Mouse (Mus musculus): ENCODE data around the gene Cxcl14.

The Cxcl14 gene

GRCm38 (mm10) chr13:56251176-56251923, 45.0 kb downstream of the Cxcl14 start:
- no peak for DNase-seq (ENCODE audit: low spot score in 2 of 2)

DNA sequence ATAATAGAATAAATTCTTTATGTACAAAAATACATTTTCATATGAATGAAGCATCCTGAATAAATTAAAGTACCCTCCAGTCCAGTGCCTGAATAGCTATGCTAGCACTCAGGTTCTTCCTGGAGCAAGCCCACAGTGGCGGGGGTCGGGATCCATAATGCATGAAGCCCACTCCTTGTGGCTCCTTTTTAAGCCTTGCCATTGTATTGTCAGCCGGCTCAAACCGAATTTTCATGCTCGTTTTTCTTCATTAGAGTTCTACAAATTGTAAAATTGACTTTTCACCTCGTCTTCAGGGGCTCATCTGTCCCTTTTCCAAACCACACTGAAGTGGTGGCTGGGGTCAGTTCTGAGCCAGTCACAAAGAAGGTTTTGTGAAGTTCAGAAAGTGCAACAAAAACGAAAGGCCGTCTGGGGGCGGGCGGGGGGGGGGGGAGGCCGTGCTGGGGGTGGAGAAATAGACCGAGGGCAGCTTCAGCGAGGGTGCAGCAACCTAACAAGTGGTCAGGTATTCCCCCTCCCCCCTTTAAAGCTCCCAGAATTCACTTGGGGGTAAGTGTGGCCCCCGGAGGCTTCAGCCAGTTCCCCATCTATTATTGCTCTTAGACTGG, 45.7 kb downstream of the Cxcl14 start:
- DNase-seq (ENCODE audit: low spot score in 2 of 2) = no peak

DNA sequence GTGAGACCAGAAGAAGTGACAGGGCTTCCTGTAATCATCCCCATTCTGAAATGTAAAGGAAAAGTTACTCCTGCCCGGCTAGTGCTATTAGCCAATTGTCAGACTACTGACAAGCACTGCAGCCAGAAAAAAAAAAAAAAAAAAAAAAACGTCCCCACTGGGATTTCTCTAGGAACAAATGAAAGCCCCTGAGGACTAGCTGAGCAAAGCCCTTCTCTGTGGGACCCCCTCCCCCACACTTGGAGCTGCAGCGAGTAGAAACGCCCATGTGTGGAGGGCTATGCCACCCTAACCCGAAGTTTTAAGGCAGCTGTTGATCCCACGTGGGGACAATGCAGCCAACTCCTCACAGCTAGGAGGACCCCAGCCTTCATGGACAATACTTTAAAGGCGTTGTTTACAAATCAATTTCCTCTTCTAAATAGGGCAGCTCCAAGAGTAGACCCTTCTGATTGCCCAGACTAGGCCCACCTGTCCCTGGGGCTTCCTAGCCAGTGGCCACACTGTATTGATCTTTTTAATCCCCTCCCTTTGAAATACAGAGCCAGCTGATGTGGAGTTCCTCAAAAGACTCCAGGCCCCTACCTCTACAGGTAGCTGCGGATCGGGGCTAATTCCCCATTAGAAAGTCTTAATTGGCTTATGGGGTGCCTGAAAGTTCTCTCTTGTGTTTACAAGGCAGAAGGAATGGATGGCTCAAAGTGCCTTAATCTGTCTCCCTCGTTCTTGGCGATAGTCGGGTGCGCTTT, 46.6 kb downstream of the Cxcl14 start:
- DNase-seq (ENCODE audit: low spot score in 2 of 2) = no peak

GRCm38 (mm10) chr13:56243104-56243503, 53.2 kb downstream of the Cxcl14 start:
- no peak for DNase-seq (ENCODE audit: low spot score in 2 of 2)

GRCm38 (mm10) chr13:56240012-56240770, 56.2 kb downstream of the Cxcl14 start:
- no peak for DNase-seq (ENCODE audit: low spot score in 2 of 2)
